Mouse (Mus musculus) hindbrain, embryonic 10.5 days (tissue): Measurements from ENCODE around the gene Twsg1. TPM values are rescaled to one million over a fixed set of nuclear protein-coding genes. Genes with fewer than 3 reads are reported as not detected.

Source experiments
- DNase-seq: peaks from one replicate; pipeline ENCODE4 v3.0.0-alpha.2; 2017; ENCODE audit warnings: low spot score
- H3K27ac ChIP-seq: fragments of 300-500 bp; sonication (generic); 2 replicates; pipeline ENCODE4 v1.5.1; 2016; ENCODE audit warnings: mild to moderate bottlenecking, moderate library complexity
- H3K27me3 ChIP-seq: fragments of 300-500 bp; sonication (generic); 2 replicates; pipeline ENCODE4 v1.6.1; 2016; ENCODE audit warnings: mild to moderate bottlenecking; ENCODE audit not compliant: poor library complexity, insufficient read depth, severe bottlenecking
- H3K36me3 ChIP-seq: fragments of 300-500 bp; sonication (generic); 2 replicates; pipeline ENCODE4 v1.6.1; 2016; ENCODE audit warnings: mild to moderate bottlenecking, moderate library complexity
- H3K4me1 ChIP-seq: fragments of 300-500 bp; sonication (generic); replicated peaks from 2 replicates; pipeline ENCODE4 v1.6.1; 2016; ENCODE audit warnings: mild to moderate bottlenecking
- H3K4me3 ChIP-seq: fragments of 300-500 bp; sonication (generic); 2 replicates; pipeline ENCODE4 v1.5.1; 2016; ENCODE audit warnings: mild to moderate bottlenecking, moderate library complexity
- H3K9me3 ChIP-seq: fragments of 300-500 bp; sonication (generic); 2 replicates; pipeline ENCODE4 v1.6.1; 2016; ENCODE audit warnings: mild to moderate bottlenecking, moderate library complexity
- WGBS: fragments of 180-500 bp; shearing (Covaris S2); methylation state at CpG from one replicate; pipeline ENCODE4 v1.1.7; 2016; 5-methylcytosine and 5-hydroxymethylcytosine counted together
- polyA plus RNA-seq: library from polyadenylated mRNA; unstranded; fragments of >200 nt; fragmentation: Nextera tagmentation; extraction: Ambion mirVana; gene quantifications from 2 replicates; pipeline ENCODE4 v1.2.1, GENCODE M21; 2016

Gene Twsg1
- polyA plus RNA-seq, 1 experiment from 2014 or later, result 67.5 TPM

DNA sequence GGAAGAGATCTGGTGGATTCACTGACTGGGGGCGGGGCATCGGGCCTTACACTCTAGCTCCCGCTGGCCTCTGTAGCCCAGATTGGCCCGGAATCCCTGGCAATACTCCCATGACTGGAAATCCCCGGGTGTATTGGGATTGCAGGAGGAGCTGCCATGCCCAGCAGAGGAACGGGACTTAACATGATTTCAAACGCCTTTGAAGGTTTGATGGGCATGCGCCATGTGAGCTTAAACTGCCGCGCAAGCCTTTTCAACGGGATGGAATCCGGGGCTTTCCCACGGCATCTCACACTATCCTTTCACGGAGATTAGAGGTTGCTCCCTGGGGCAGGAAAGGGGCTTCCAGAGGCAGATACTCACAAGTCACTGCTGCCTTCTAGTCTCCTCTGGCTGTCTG is 45.8 kb downstream of the Twsg1 start:
- H3K27ac ChIP-seq, result no peak overlapping the region
- WGBS, result 86% methylated on average over 14 of the region's 14 CpGs
- DNase-seq, result no peak
- no peak overlapping the region for H3K4me3 ChIP-seq
- no peaks in the 10 kb centered on the region for H3K27me3 ChIP-seq
- peaks cover 7% of the 10 kb centered on the region for H3K4me1 ChIP-seq
- H3K36me3 ChIP-seq, result no peaks in the 10 kb centered on the region
- peaks cover 8% of the 10 kb centered on the region for H3K9me3 ChIP-seq

DNA sequence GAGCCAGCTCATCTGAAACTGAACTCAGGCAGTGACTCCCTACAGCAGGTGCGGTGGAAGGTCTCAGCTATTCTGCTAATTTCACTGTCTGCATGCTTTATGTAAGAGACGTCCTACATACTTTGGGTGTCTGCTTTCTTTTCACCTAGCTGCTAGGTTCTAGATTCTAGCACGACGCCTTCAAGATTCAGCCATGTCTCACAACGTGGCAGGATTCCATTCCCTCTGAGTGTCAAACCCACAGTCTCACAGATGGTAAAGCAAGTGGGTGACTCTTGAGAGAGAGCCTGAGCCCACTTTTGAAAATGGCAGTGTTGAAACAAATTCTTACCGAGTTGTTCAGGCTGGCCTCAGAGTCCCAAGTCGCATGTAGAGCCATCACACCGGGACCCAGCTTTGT is 47.2 kb downstream of the Twsg1 start:
- H3K27me3 ChIP-seq, result no peaks in the 10 kb centered on the region
- peaks cover 7% of the 10 kb centered on the region for H3K4me1 ChIP-seq
- WGBS, result 95% methylated on average over 8 of the region's 8 CpGs
- no peak for DNase-seq
- no peaks in the 10 kb centered on the region for H3K36me3 ChIP-seq
- H3K27ac ChIP-seq, result no peak overlapping the region
- H3K9me3 ChIP-seq, result peaks cover 8% of the 10 kb centered on the region
- H3K4me3 ChIP-seq, result no peak overlapping the region

DNA sequence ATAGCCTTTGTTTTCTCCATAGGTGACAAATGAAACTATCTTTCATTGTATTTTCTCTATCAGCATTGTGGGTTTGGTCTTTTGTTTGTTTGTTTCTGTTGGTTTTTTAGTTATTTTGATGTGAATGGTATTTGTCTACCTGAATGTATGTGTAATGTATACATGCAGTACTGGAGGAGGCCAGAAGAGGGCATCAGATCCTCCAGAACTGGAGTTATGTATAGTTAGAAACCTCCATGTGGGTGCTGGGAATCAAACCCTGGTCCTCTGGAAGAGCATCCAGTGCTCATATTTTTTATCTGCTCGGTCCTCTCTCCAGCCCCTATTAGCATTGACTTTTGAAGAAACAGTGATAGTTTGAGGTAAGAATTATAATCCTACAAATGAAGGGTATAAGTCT is 48.0 kb downstream of the Twsg1 start:
- Histone ChIP-seq H3K27me3 (no peaks in the 10 kb centered on the region), H3K4me3 (no peak overlapping the region), H3K4me1 (peaks cover 7% of the 10 kb centered on the region), H3K9me3 (peaks cover 8% of the 10 kb centered on the region), H3K36me3 (no peaks in the 10 kb centered on the region), H3K27ac (no peak overlapping the region)
- 97% methylated on average over 1 of the region's 1 CpGs for WGBS
- no peak for DNase-seq

DNA sequence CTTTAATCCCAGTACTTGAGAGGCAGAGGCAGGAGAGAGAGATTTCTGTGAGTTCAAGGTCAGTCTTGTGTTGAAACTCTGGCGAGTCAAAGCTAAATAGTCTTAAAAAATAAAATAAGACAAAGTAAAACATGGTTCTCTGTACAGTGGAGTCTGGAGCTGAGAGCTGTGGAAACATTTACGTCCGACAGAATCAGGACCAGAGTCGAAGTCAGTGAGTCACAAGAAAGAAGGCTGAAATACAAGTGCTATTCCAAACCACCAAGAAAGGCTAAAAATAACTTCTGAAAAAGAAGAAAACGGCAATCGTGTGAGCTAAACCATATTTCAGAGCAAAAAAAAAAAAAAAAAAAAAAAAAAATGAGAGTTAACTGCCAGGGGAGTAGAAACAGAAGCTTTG is 48.7 kb downstream of the Twsg1 start:
- peaks cover 8% of the 10 kb centered on the region for H3K9me3 ChIP-seq
- WGBS, result 92% methylated on average over 6 of the region's 6 CpGs
- H3K4me3 ChIP-seq, result no peak overlapping the region

DNA sequence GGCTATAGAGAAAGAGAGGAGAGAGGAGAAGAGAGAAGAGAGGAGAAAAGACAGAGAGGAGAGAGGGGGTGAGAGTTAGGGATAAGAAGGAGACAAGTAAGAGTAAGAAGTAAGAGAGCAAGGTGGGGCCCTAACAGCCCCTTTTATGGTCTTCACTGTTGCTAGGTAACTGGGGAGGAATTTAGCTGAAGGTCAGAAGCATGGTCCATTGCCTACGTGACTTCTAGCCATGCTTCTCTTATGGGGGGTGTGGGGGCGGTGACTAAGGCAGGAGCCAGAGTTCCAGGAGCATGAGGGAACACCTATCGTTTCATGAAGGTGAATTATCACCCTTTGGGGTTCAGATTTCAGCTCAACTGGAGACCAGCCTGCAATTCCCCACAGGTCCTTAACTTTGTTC is 55.0 kb downstream of the Twsg1 start:
- no peak for DNase-seq
- WGBS, result 71% methylated on average over 3 of the region's 3 CpGs
- Histone ChIP-seq H3K4me1 (no peaks in the 10 kb centered on the region), H3K36me3 (no peaks in the 10 kb centered on the region), H3K4me3 (no peak overlapping the region), H3K27ac (no peak overlapping the region), H3K9me3 (0 out of 2 replicates have a peak, but pooled peaks cover 3% of the 10 kb centered on the region), H3K27me3 (no peaks in the 10 kb centered on the region)

More for the DNA sequence above, 48.7 kb downstream of the Twsg1 start:
- Histone ChIP-seq H3K36me3 (no peaks in the 10 kb centered on the region), H3K27me3 (no peaks in the 10 kb centered on the region), H3K27ac (no peak overlapping the region), H3K4me1 (peaks cover 7% of the 10 kb centered on the region)
- no peak for DNase-seq

DNA sequence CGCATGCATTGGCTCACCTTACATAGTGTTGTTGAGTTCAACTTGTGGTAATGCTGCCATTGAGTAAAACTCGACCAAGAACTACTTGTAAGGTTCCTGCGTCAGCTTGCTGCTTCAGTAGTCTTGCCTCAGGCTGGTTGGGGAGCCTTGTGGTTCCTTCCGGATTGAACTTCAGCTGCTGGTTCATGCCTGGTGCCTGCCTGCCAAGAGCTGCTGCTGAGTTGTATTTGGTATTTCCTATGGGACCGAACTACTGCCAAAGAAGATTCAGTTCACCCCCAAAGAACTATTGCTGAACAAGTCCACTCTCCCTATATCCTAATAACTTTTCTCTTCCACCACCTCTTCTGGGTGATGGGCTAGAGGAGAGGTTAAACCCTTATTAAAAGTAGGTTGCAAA is 61.5 kb downstream of the Twsg1 start:
- peaks cover 14% of the 10 kb centered on the region for H3K4me1 ChIP-seq
- WGBS, result 82% methylated on average over 5 of the region's 5 CpGs

DNA sequence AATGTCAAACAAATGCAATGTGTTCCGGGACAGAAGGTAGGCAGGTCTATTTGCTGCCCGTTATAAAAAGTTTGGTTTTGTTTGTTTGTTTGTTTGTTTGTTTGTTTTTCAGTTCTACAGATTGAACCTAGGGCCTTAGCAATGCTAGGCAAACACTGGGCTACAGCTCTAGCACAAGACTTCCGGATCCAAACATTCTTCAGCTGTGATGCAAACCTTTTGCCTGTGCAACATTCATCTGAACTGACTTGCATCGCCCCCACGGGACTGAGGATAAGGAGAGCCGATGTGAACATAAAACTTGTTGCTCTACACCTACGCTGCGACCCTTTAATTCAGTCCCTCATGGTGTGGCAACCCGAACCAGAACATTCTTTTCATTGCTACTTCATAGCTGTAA is 64.5 kb downstream of the Twsg1 start:
- Histone ChIP-seq H3K4me3 (peak overlapping the region; percentile 93), H3K27me3 (no peaks in the 10 kb centered on the region), H3K4me1 (peaks cover 29% of the 10 kb centered on the region), H3K27ac (no peak overlapping the region), H3K36me3 (no peaks in the 10 kb centered on the region), H3K9me3 (no peaks in the 10 kb centered on the region)
- 85% methylated on average over 9 of the region's 9 CpGs for WGBS
- DNase-seq, result no peak

More for the DNA sequence above, 61.5 kb downstream of the Twsg1 start:
- no peak for DNase-seq
- Histone ChIP-seq H3K36me3 (no peaks in the 10 kb centered on the region), H3K9me3 (no peaks in the 10 kb centered on the region), H3K27ac (no peak overlapping the region), H3K27me3 (no peaks in the 10 kb centered on the region), H3K4me3 (no peak overlapping the region)

DNA sequence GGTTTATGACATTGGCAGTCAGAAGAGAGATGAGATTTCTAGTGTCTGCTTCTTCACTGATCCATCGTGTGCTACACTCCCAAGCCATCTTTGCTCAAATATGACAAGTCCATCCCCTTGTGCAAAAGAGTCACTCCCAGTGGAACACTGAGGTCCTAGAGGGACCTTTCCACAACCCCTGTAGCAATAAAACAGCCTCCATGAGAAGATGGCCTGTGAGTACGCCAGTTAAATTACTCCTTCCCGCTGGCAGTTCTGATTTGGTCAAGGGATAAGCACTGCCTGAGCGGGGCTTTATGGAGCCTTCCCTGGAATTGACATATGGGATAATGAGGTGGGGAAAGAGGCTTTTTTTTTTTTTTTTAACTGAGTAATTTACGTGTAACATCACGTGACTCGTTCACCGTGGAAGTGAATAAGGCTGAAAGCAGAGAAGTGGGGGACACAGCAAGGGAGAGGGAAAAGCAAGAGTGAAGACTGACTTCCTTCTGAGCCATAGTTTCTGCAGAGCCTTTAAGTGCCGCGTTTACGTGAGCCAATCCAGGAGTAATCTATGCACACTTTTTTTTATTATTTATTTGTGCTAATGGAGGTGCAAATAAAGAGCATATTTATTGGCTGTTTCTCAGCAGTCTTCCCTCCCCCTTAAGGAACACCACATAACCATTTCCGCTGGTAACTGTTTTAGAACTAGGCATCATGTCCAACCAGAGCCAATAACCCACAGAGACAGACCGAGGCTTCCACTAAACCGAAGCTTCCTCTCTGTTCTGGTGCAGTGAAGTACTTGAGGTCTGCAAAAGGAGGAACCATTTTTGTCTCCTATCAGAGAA is 65.1 kb downstream of the Twsg1 start, which contains the start of gene Ralbp1:
TSS of gene Ralbp1 (minus strand) at position 102 of the 833 bp plus-strand sequence.
- Histone ChIP-seq H3K36me3 (no peaks in the 10 kb centered on the region), H3K4me1 (peaks cover 29% of the 10 kb centered on the region), H3K27me3 (no peaks in the 10 kb centered on the region), H3K4me3 (peak within 1 kb of the TSS; percentile 93), H3K9me3 (no peaks in the 10 kb centered on the region), H3K27ac (peak within 1 kb of the TSS; percentile 93)
- DNase-seq, result peak; percentile 30
- WGBS, result 18% methylated on average over 14 of the region's 14 CpGs

DNA sequence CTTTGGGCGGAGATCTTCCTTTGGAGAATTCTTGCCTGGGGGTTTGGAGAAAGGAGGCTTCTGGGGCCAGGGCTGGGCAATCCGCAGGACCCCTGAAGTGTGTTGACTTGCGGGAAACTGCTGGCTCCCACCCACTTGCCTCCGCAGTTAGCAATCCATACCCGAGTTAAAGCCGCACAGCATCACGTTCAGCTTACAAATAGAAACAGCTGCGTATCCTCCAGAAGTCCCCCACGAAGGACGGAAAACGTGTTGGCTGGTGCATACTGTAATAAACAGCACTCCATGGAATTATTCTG is 65.7 kb downstream of the Twsg1 start:
- peak overlapping the region; percentile 93 for H3K4me3 ChIP-seq
- H3K4me1 ChIP-seq, result peaks cover 29% of the 10 kb centered on the region
- no peaks in the 10 kb centered on the region for H3K27me3 ChIP-seq
- H3K27ac ChIP-seq, result peak overlapping the region; percentile 93
- DNase-seq, result no peak
- H3K36me3 ChIP-seq, result no peaks in the 10 kb centered on the region
- under 1% methylated on average over 11 of the region's 11 CpGs for whole genome bisulfite sequencing
- H3K9me3 ChIP-seq, result no peaks in the 10 kb centered on the region

DNA sequence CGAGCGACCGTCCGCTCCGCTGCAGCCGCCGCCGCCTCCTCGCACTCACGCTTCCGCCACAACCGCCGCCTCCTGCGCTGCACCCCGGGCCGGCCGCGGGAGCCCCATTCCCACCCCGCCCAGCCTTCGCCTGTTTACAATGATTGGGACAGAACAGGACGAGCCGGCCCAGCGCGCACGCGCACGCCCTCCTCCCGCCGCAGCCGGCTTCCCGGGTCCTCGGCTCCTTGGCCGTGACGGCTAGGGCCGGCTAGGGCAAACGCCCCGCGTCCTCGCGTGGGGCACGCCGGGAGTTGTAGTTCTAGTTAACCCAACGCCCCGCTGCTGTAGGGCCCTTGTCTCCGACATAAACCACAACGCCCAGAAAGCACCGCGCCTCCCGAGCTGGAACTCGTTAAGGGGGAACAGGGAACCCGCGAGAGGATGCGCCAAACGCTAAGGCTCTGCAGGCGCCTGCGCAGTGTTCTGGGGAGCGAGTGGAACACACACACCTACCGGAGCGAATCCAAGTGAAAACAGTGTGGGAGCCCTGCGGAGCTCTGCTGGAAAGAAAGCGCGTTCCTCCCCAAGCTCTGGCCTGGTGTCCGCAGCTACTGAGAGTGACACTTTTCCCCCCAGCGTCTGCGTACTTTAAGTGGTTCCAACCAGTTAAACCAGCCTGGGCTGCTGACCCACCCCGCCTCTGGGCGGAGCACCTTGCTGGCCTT is 66.2 kb downstream of the Twsg1 start:
- H3K9me3 ChIP-seq, result no peaks in the 10 kb centered on the region
- H3K36me3 ChIP-seq, result no peaks in the 10 kb centered on the region
- H3K27me3 ChIP-seq, result no peaks in the 10 kb centered on the region
- DNase-seq, result peak; percentile 100
- H3K4me3 ChIP-seq, result peak overlapping the region; percentile 93
- peak overlapping the region; percentile 93 for H3K27ac ChIP-seq
- under 1% methylated on average over 67 of the region's 67 CpGs for WGBS
- H3K4me1 ChIP-seq, result peaks cover 29% of the 10 kb centered on the region

DNA sequence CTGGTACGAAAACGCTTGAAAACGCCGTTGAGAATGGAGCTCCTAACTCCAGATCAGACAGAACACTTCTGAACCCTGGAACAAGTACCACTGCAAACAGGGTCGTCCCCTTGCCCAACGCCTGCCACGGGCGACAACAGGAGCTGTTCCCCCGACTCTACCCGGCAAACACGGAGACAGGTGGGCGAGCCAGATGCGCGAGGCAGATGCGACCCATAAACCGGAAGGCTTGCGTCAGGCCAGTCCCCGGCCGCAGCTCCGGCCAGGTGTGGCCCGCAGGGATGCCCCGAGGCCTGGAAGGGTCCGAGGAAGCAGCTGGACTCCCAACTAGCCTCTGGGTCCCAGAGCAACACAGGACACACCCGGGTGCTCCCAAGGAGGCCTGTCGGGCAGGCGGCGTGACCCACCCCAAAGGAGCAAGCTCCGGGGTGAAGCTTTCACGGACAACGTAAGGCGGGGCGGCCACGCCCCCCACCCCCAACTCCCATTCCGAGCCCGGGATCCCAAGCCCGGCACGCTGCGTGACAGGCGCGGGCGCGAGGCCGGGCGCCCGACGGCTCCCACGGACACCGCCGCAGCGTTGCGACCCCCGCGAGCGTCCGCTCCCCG is 66.9 kb downstream of the Twsg1 start:
- no peaks in the 10 kb centered on the region for H3K27me3 ChIP-seq
- H3K27ac ChIP-seq, result peak overlapping the region; percentile 93
- H3K9me3 ChIP-seq, result no peaks in the 10 kb centered on the region
- peaks cover 29% of the 10 kb centered on the region for H3K4me1 ChIP-seq
- H3K4me3 ChIP-seq, result peak overlapping the region; percentile 93
- WGBS, result under 1% methylated on average over 52 of the region's 56 CpGs
- no peaks in the 10 kb centered on the region for H3K36me3 ChIP-seq
- DNase-seq, result no peak

DNA sequence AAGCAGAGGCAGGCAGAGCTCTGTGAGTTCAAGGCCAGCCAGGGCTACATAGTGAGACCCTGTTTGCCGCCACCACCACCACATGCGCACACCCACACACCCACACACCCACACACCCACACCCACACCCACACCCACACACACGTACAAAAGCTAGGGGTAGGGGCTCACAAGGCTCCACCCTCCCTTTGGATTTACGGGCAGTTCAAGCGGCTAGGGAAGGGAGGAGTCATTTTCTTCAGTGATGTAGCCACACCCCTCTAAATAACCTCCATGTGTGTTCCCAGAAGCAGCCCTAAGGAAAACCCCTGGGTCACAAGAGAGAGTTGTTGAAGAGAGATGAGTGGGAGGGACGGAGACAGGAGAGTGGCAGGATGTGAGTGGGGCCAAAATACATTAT is 74.0 kb downstream of the Twsg1 start:
- Histone ChIP-seq H3K27me3 (no peaks in the 10 kb centered on the region), H3K27ac (no peak overlapping the region), H3K36me3 (peaks cover 5% of the 10 kb centered on the region; the same call in 1 of the 2 replicates), H3K4me3 (no peak overlapping the region), H3K9me3 (no peaks in the 10 kb centered on the region), H3K4me1 (peaks cover 9% of the 10 kb centered on the region; the same call in 1 of the 2 replicates)
- no peak for DNase-seq
- 79% methylated on average over 6 of the region's 6 CpGs for WGBS

DNA sequence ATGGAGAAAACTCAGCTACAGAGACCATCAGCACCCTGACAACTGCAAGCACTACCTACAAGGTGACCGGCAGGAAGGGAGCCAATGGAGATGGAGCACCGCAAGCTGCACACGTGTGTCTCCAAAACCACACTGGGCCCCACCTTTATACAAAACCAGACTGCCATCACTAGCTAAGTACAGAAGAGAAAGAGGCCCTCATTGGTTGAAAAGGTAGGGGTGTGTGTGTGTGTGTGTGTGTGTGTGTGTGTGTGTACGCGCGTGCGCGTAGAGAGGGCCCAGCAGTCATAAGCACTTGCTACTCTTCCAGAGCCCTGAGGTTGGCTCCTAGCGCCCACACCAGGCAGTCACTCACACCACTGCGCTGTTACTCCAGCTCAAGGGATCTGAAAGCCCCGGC is 77.2 kb downstream of the Twsg1 start:
- 94% methylated on average over 11 of the region's 11 CpGs for WGBS
- no peaks in the 10 kb centered on the region for H3K9me3 ChIP-seq
- H3K4me1 ChIP-seq, result peaks cover 10% of the 10 kb centered on the region; the same call in 1 of the 2 replicates
- no peak overlapping the region for H3K4me3 ChIP-seq
- no peak for DNase-seq
- no peak overlapping the region for H3K27ac ChIP-seq
- no peaks in the 10 kb centered on the region for H3K27me3 ChIP-seq
- H3K36me3 ChIP-seq, result peaks cover 5% of the 10 kb centered on the region; the same call in 1 of the 2 replicates
